Mouse (Mus musculus) cortical plate, adult 2 months (tissue): ENCODE data around the gene Kars. TPM values are rescaled to one million over a fixed set of nuclear protein-coding genes. Genes with fewer than 3 reads are reported as not detected.

Source experiments
- H3K27ac ChIP-seq: fragments of 200-500 bp; 2 replicates; pipeline ENCODE4 v1.5.1; 2012; ENCODE audit warnings: low read length, control low read depth, inconsistent platforms; ENCODE audit not compliant: insufficient read depth
- H3K4me1 ChIP-seq: fragments of 200-500 bp; 2 replicates; pipeline ENCODE4 v1.6.1; 2011; ENCODE audit warnings: low read length; ENCODE audit not compliant: control insufficient read depth, insufficient read depth
- H3K4me3 ChIP-seq: fragments of 200-500 bp; 2 replicates; pipeline ENCODE4 v1.5.1; 2011; ENCODE audit warnings: mild to moderate bottlenecking, low read length, control low read depth; ENCODE audit not compliant: insufficient read depth
- CTCF ChIP-seq: fragments of 200-500 bp; IDR thresholded peaks from 2 replicates; pipeline ENCODE4 v1.5.1; 2011; ENCODE audit warnings: mild to moderate bottlenecking, control low read depth, low read length; ENCODE audit not compliant: insufficient read depth; ENCODE audit errors: extremely low read depth
- POLR2A ChIP-seq: fragments of 200-500 bp; IDR thresholded peaks from 2 replicates; pipeline ENCODE4 v1.6.1; 2011; ENCODE audit warnings: mild to moderate bottlenecking, low read length, control low read depth; ENCODE audit not compliant: insufficient read depth; ENCODE audit errors: extremely low read depth
- polyA plus RNA-seq: library from polyadenylated mRNA; depleted of rRNA; stranded (reverse); fragments of >200 nt; gene quantifications from 2 replicates; pipeline ENCODE4 v1.2.3, GENCODE M21; 2012; rRNA removed

Kars gene
- polyA plus RNA-seq: 64.7 and 66.6 TPM in 2 replicates

DNA sequence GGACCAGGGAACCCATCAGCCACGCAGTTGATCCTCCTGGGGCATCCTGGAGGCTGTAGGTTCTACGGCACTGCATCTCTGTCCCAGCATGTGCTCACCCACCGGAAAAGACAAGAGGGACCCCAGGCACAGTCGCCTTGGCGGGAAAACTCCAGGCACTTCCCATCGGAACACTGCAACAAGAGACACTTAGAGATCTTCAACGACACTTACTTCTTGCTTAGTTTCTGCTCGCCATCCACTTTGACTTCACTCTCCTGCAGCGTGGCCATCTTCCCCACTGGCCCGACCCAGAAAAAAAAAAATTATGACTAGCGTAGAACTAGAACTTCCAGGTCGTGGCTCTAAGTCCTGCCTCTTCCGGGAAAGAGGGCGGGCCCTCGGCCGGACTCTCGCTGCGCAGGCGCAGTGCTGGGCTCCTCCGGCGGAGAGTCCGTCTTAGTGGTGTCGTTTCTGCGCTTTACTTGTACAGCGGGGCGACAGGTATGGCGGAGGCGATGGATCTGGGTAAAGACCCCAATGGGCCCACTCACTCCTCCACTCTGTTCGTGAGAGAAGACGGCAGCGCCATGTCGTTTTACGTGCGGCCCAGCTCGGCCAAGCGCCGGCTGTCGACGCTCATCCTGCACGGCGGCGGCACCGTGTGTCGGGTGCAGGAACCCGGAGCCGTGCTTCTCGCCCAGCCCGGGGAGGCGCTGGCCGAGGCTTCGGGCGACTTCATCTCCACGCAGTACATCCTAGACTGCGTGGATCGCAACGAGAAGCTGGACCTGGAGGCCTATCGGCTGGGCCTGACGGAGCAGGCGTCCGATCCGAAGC, at the start of gene Kars, which contains the start of gene Terf2ip:
TSS of gene Kars (minus strand) at position 327 of the 819 bp plus-strand sequence.
TSS of gene Terf2ip (plus strand) at position 402 of the 819 bp plus-strand sequence.
- peaks cover 5% of the 10 kb centered on the region for H3K4me1 ChIP-seq
- TF ChIP-seq CTCF (no peak), POLR2A (peak; percentile 98)
- H3K4me3 ChIP-seq: peak within 1 kb of the TSS; percentile 83
- peak within 1 kb of the TSS; percentile 26; the same call in 1 of the 2 replicates for H3K27ac ChIP-seq

- Histone ChIP-seq H3K4me3 (no peak overlapping the region), H3K4me1 (no peaks in the 10 kb centered on the region), H3K27ac (no peak overlapping the region)
- TF ChIP-seq CTCF (no peak), POLR2A (no peak)
These were observed 43.3 kb upstream of the Kars start for GRCm38 (mm10) chr8:112054456-112054855.

GRCm38 (mm10) chr8:112051537-112051936, 40.4 kb upstream of the Kars start:
- H3K27ac ChIP-seq: no peak overlapping the region
- TF ChIP-seq POLR2A: no peak
- no peak for TF ChIP-seq CTCF
- no peak overlapping the region for H3K4me3 ChIP-seq
- no peaks in the 10 kb centered on the region for H3K4me1 ChIP-seq

DNA sequence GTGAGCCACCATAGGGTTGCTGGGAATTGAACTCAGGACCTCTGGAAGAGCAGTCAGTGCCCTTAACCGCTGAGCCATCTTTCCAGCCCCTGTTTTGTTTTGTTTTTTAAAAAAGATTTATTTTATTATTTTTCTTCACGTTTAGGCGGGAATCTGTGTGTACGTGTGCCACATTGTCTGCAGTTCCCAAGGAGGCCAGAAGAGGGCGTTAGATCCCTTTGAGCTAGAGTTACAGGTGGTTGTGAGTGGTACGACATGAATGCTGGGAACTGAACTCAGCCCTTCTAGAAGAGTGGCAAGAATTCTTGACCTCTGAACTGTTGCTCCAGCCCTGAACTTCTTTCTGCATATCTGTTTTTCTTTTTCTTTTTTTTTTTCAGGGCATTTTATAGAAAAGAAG, 38.9 kb upstream of the Kars start:
- no peak for TF ChIP-seq CTCF
- TF ChIP-seq POLR2A: no peak
- no peak overlapping the region for H3K27ac ChIP-seq
- no peak overlapping the region for H3K4me3 ChIP-seq
- H3K4me1 ChIP-seq: no peaks in the 10 kb centered on the region

DNA sequence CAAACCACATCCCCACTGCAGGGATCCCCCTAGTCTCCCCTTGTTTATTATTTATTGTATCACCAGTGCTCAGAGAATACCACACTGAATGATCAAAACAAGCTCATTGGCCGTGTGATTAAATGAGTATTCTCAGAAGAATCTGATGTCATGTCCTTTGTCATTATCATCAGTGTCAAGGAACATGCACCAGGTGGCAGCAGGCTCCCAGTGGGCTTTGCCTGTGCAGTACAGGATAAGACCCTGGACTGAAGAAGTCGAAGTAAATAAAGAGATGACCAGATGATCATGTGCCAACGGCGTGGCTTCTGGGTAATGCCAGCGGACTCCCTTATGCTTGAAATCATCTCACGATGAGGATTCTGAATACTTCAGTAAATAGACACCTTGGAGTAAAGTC, 37.2 kb upstream of the Kars start:
- Histone ChIP-seq H3K27ac (no peak overlapping the region), H3K4me3 (no peak overlapping the region), H3K4me1 (no peaks in the 10 kb centered on the region)
- no peak for TF ChIP-seq CTCF

DNA sequence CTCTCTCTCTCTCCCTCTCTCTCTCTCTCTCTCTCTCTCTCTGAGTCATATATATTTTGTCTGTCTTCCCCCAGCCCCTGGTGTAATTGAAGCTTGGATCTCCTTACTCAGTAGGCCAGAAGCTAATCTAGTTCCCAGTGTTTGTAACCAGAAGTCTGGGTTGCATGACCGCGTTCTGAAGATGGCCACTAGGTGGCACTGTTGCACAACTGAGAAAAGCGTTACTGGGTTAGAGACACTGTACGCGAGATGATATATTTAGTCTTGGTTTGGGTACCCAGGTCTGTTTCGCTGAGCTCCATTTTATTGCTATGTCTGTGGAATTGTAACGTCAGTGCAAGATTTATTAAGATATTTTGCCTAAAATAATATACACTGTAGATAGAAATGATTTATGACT, 34.8 kb upstream of the Kars start:
- Histone ChIP-seq H3K4me3 (no peak overlapping the region), H3K4me1 (no peaks in the 10 kb centered on the region), H3K27ac (no peak overlapping the region)
- TF ChIP-seq POLR2A (no peak), CTCF (peak; percentile 93)

- no peak for TF ChIP-seq POLR2A
- TF ChIP-seq CTCF: 0 out of 2 replicates have a peak, but pooled peaks have one; percentile 2
- Histone ChIP-seq H3K4me1 (no peaks in the 10 kb centered on the region), H3K4me3 (no peak overlapping the region), H3K27ac (no peak overlapping the region)
These were observed 34.1 kb upstream of the Kars start for GRCm38 (mm10) chr8:112045182-112045581.

- H3K27ac ChIP-seq: no peak overlapping the region
- no peaks in the 10 kb centered on the region for H3K4me1 ChIP-seq
- no peak overlapping the region for H3K4me3 ChIP-seq
- TF ChIP-seq POLR2A (no peak), CTCF (no peak)
These were observed 26.4 kb upstream of the Kars start for GRCm38 (mm10) chr8:112037521-112037920.

GRCm38 (mm10) chr8:112034603-112035002, 23.5 kb upstream of the Kars start:
- H3K4me3 ChIP-seq: no peak overlapping the region
- no peak overlapping the region for H3K27ac ChIP-seq
- TF ChIP-seq POLR2A (no peak), CTCF (peak; percentile 70)
- H3K4me1 ChIP-seq: no peaks in the 10 kb centered on the region

DNA sequence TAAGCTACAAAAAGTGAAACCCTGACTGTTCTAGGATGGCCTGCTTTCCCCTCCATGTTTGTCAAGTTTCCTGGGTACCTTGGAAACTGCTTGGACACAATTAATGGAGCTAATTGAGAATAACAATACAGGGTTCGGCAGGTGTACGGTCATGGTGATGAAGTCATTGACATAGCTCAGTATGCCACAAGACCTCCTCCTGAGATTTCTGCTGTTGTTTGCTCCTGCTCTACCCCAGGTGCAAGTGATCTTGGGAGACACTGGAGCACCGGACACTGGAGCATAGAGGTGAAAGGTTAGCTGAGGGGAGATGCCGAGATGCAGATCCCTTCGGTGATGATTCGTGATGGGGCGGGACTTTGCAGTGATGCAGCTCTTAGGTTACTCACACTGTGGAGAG, 21.9 kb upstream of the Kars start:
- no peak for TF ChIP-seq CTCF
- no peak for TF ChIP-seq POLR2A
- no peak overlapping the region for H3K27ac ChIP-seq
- no peak overlapping the region for H3K4me3 ChIP-seq
- no peaks in the 10 kb centered on the region for H3K4me1 ChIP-seq
